Mouse (Mus musculus): Measurements from ENCODE around the gene Uhrf1bp1.

- TF ChIP-seq EP300 (IDR thresholded peaks at IDR 0.05; ENCODE audit: insufficient read depth, low read depth, low read length): no peak
- TF ChIP-seq POLR2A (IDR thresholded peaks at IDR 0.05; ENCODE audit: insufficient read depth, low read depth, low read length): no peak
- no peak for TF ChIP-seq CTCF (IDR thresholded peaks at IDR 0.05)
Measured at GRCm38 (mm10) chr17:27935091-27935490, 78.8 kb downstream of the Uhrf1bp1 start.
